Mouse (Mus musculus): ENCODE data around the gene 4930578G10Rik.
"Not testable (repeated sequence)": the region's sequence is repeated elsewhere in the genome, so short reads cannot be mapped to it uniquely, and the experiment has no call there.

The 4930578G10Rik gene

GRCm38 (mm10) chr4:42735245-42735644 lies at the start of gene 4930578G10Rik:
TSS of gene 4930578G10Rik (plus strand) at chr4:42735545.
- in situ Hi-C loops (cut with MseI, MboI) = not testable (repeated sequence)

- in situ Hi-C loops (cut with MseI, MboI) = not testable (repeated sequence)
Observed at GRCm38 (mm10) chr4:42756477-42756876, 21.1 kb downstream of the 4930578G10Rik start, which contains the start of gene Ccl19. TSS of gene Ccl19 (minus strand) at chr4:42756577.

- in situ Hi-C loops (cut with MseI, MboI) = not testable (repeated sequence)
Observed at GRCm38 (mm10) chr4:42773893-42774292, 38.5 kb downstream of the 4930578G10Rik start, which contains the start of gene Ccl21a. TSS of gene Ccl21a (minus strand) at chr4:42773993.

GRCm38 (mm10) chr4:42853788-42854187 lies 118.4 kb downstream of the 4930578G10Rik start, which contains the start of gene Fam205a1:
TSS of gene Fam205a1 (minus strand) at chr4:42853888.
- in situ Hi-C loops (cut with MseI, MboI) = not testable (repeated sequence)

- in situ Hi-C loops (cut with MseI, MboI) = not testable (repeated sequence)
Observed at GRCm38 (mm10) chr4:42856671-42857070, 121.3 kb downstream of the 4930578G10Rik start, which contains the start of gene Gm12394. TSS of gene Gm12394 (minus strand) at chr4:42856771.

- in situ Hi-C loops (cut with MseI, MboI) = not testable (repeated sequence)
Observed at GRCm38 (mm10) chr4:42860483-42860882, 125.1 kb downstream of the 4930578G10Rik start.

- in situ Hi-C loops (cut with MseI, MboI) = not testable (repeated sequence)
Observed at GRCm38 (mm10) chr4:42863487-42863886, 128.1 kb downstream of the 4930578G10Rik start.

- in situ Hi-C loops (cut with MseI, MboI) = no loop called here
Observed at GRCm38 (mm10) chr4:42867390-42867789, 132.0 kb downstream of the 4930578G10Rik start.

GRCm38 (mm10) chr4:42868193-42868592 lies 132.8 kb downstream of the 4930578G10Rik start:
- in situ Hi-C loops (cut with MseI, MboI) = no loop called here

- in situ Hi-C loops (cut with MseI, MboI) = no loop called here
Observed at GRCm38 (mm10) chr4:42870748-42871147, 135.4 kb downstream of the 4930578G10Rik start.

- in situ Hi-C loops (cut with MseI, MboI) = no loop called here
Observed at GRCm38 (mm10) chr4:42872151-42872550, 136.8 kb downstream of the 4930578G10Rik start.

GRCm38 (mm10) chr4:42872746-42873435 lies 137.5 kb downstream of the 4930578G10Rik start:
- in situ Hi-C loops (cut with MseI, MboI) = no loop called here

GRCm38 (mm10) chr4:42874134-42874533 lies 138.8 kb downstream of the 4930578G10Rik start, which contains the start of gene Fam205c:
TSS of gene Fam205c (minus strand) at chr4:42874234.
- in situ Hi-C loops (cut with MseI, MboI) = no loop called here

- in situ Hi-C loops (cut with MseI, MboI) = loop anchor here (5.0 kb wide), 2 partner anchors 56 to 66 kb away; no protein-coding TSS in a partner anchor
Observed at GRCm38 (mm10) chr4:42876586-42877291, 141.4 kb downstream of the 4930578G10Rik start.

- in situ Hi-C loops (cut with MseI, MboI) = loop anchor here (5.0 kb wide), 2 partner anchors 55 to 65 kb away; no protein-coding TSS in a partner anchor
Observed at GRCm38 (mm10) chr4:42877657-42878056, 142.3 kb downstream of the 4930578G10Rik start.

- in situ Hi-C loops (cut with MseI, MboI) = loop anchor here (5.0 kb wide), 2 partner anchors 52 to 62 kb away; no protein-coding TSS in a partner anchor
Observed at GRCm38 (mm10) chr4:42879829-42880676, 144.7 kb downstream of the 4930578G10Rik start.

GRCm38 (mm10) chr4:42880677-42880948 lies 145.3 kb downstream of the 4930578G10Rik start:
- in situ Hi-C loops (cut with MseI, MboI) = no loop called here

GRCm38 (mm10) chr4:42886926-42887325 lies 151.6 kb downstream of the 4930578G10Rik start:
- in situ Hi-C loops (cut with MseI, MboI) = no loop called here

GRCm38 (mm10) chr4:42888806-42889205 lies 153.5 kb downstream of the 4930578G10Rik start:
- in situ Hi-C loops (cut with MseI, MboI) = no loop called here

GRCm38 (mm10) chr4:42891176-42891575 lies 155.8 kb downstream of the 4930578G10Rik start:
- in situ Hi-C loops (cut with MseI, MboI) = no loop called here

GRCm38 (mm10) chr4:42895118-42895517 lies 159.8 kb downstream of the 4930578G10Rik start:
- in situ Hi-C loops (cut with MseI, MboI) = no loop called here
